Mouse (Mus musculus) heart, adult 2 months (tissue): ENCODE results near the gene Olfr1258. TPM values are rescaled to one million over a fixed set of nuclear protein-coding genes. Genes with fewer than 3 reads are reported as not detected.
"Not testable (repeated sequence)": the region's sequence is repeated elsewhere in the genome, so short reads cannot be mapped to it uniquely, and the experiment has no call there.

Experiments used
- DNase-seq, 2 experiments: peaks; one replicate each; pipeline ENCODE4 v3.0.0; 2021
- H3K27ac ChIP-seq: fragments of 200-600 bp; 2 replicates; pipeline ENCODE4 v1.8.1; 2022
- H3K27me3 ChIP-seq: fragments of 200-500 bp; 2 replicates; pipeline ENCODE4 v1.6.1; 2012; ENCODE audit warnings: mild to moderate bottlenecking, low read length, inconsistent platforms, mixed read lengths; ENCODE audit not compliant: control insufficient read depth, insufficient read depth
- H3K36me3 ChIP-seq: fragments of 200-500 bp; 2 replicates; pipeline ENCODE4 v1.6.1; 2012; ENCODE audit warnings: low read length, inconsistent platforms; ENCODE audit not compliant: control insufficient read depth, insufficient read depth
- H3K4me1 ChIP-seq: fragments of 200-500 bp; 2 replicates; pipeline ENCODE4 v1.6.1; 2011; ENCODE audit warnings: low read length; ENCODE audit not compliant: control insufficient read depth, insufficient read depth
- H3K4me3 ChIP-seq: fragments of 200-600 bp; 2 replicates; pipeline ENCODE4 v1.8.1; 2022
- H3K79me2 ChIP-seq: fragments of 200-500 bp; replicated peaks from 2 replicates; pipeline ENCODE4 v1.6.1; 2012; ENCODE audit warnings: mild to moderate bottlenecking, inconsistent platforms, low read length, moderate library complexity, mixed read lengths; ENCODE audit not compliant: control insufficient read depth, insufficient read depth
- H3K9ac ChIP-seq: fragments of 200-500 bp; 2 replicates; pipeline ENCODE4 v1.6.1; 2012; ENCODE audit warnings: low read depth, mild to moderate bottlenecking, control low read depth, inconsistent platforms, low read length, mixed read lengths
- CTCF ChIP-seq: fragments of 200-600 bp; IDR thresholded peaks from 2 replicates; pipeline ENCODE4 v1.8.1; 2022; ENCODE audit warnings: antibody characterized with exemption, mild to moderate bottlenecking, moderate library complexity
- EP300 ChIP-seq: fragments of 200-500 bp; IDR thresholded peaks from 2 replicates; pipeline ENCODE4 v1.6.1; 2011; ENCODE audit warnings: low read depth, low read length, control low read depth; ENCODE audit not compliant: insufficient read depth
- POLR2A ChIP-seq: fragments of 200-500 bp; IDR thresholded peaks from 2 replicates; pipeline ENCODE4 v1.6.1; 2011; ENCODE audit warnings: mild to moderate bottlenecking, low read depth, low read length, control low read depth; ENCODE audit not compliant: insufficient read depth
- WGBS: fragments of 180-500 bp; shearing (Covaris S2); methylation state at CpG from one replicate; pipeline ENCODE4 v1.1.7; 2018; 5-methylcytosine and 5-hydroxymethylcytosine counted together
- intact Hi-C: fragments of 180-260 bp; cut with DNase I; formaldehyde crosslinking; loops from one replicate; pipeline ENCODE4 v1.15.1; 2025
- long read RNA-seq: library from polyadenylated mRNA; stranded (forward); transcript quantifications from one replicate; pipeline ENCODE4 v2.0.0, GENCODE M21; 2021
- polyA plus RNA-seq: library from polyadenylated mRNA; depleted of rRNA; stranded (reverse); fragments of >200 nt; gene quantifications from 2 replicates; pipeline ENCODE4 v1.2.3, GENCODE M21; 2012; rRNA removed
- total RNA-seq, 2 experiments: library from RNA; stranded (reverse); gene quantifications; 2 replicates each; pipeline ENCODE4 v1.2.3; 2021

The Olfr1258 gene
- total RNA-seq, result not detected
- not detected in 2 replicates for polyA plus RNA-seq
- long read RNA-seq, result 0 reads

GRCm38 (mm10) chr2:89927009-89927408 is at the start of gene Olfr1258:
Olfr1258 (plus strand) TSS chr2:89927309.
- H3K27ac ChIP-seq, result no peak within 1 kb of the TSS
- no peaks in the 10 kb centered on the region for H3K36me3 ChIP-seq
- no peak for DNase-seq
- no peak within 1 kb of the TSS for H3K4me3 ChIP-seq
- no peak within 1 kb of the TSS for H3K9ac ChIP-seq
- H3K79me2 ChIP-seq, result no peaks in the 10 kb centered on the region
- H3K27me3 ChIP-seq, result no peaks in the 10 kb centered on the region
- intact Hi-C loops, result no loop called here
- no peaks in the 10 kb centered on the region for H3K4me1 ChIP-seq
- TF ChIP-seq CTCF (no peak), POLR2A (no peak)

- H3K4me3 ChIP-seq, result no peak within 1 kb of the TSS
- H3K27ac ChIP-seq, result no peak within 1 kb of the TSS
- no peaks in the 10 kb centered on the region for H3K79me2 ChIP-seq
- H3K27me3 ChIP-seq, result no peaks in the 10 kb centered on the region
- no peak for DNase-seq
- H3K36me3 ChIP-seq, result no peaks in the 10 kb centered on the region
- intact Hi-C loops, result no loop called here
- no peaks in the 10 kb centered on the region for H3K4me1 ChIP-seq
- TF ChIP-seq CTCF (no peak), EP300 (no peak), POLR2A (no peak)
- 71% methylated on average over 1 of the region's 1 CpGs for WGBS
- no peak within 1 kb of the TSS for H3K9ac ChIP-seq
Observed at GRCm38 (mm10) chr2:89878137-89878536, 49.0 kb upstream of the Olfr1258 start, which contains the start of gene Olfr1257. Olfr1257 (plus strand) TSS chr2:89878437.

- H3K4me1 ChIP-seq, H3K9ac ChIP-seq, DNase-seq, H3K36me3 ChIP-seq, H3K4me3 ChIP-seq, H3K27ac ChIP-seq, intact Hi-C loops, H3K27me3 ChIP-seq, H3K79me2 ChIP-seq: not testable (repeated sequence)
- WGBS, result 83% methylated on average over 9 of the region's 9 CpGs
Observed at GRCm38 (mm10) chr2:89912616-89913015, 14.5 kb upstream of the Olfr1258 start.

- TF ChIP-seq EP300, result no peak
- no peak for TF ChIP-seq CTCF
- no peak for TF ChIP-seq POLR2A
- Histone ChIP-seq H3K27ac (no peak within 1 kb of the TSS), H3K27me3 (no peaks in the 10 kb centered on the region), H3K79me2 (no peaks in the 10 kb centered on the region), H3K9ac (no peak within 1 kb of the TSS), H3K4me3 (no peak within 1 kb of the TSS), H3K36me3 (no peaks in the 10 kb centered on the region), H3K4me1 (no peaks in the 10 kb centered on the region)
- intact Hi-C loops, result no loop called here
- DNase-seq, result no peak
- WGBS, result 70% methylated on average over 5 of the region's 5 CpGs
Observed at GRCm38 (mm10) chr2:89948564-89948963, 21.5 kb downstream of the Olfr1258 start, which contains the start of gene Olfr1259. Olfr1259 (minus strand) TSS chr2:89948664.

- no peak for TF ChIP-seq POLR2A
- TF ChIP-seq CTCF, result no peak
- intact Hi-C loops, result no loop called here
- Histone ChIP-seq H3K36me3 (no peaks in the 10 kb centered on the region), H3K4me3 (no peak within 1 kb of the TSS), H3K79me2 (no peaks in the 10 kb centered on the region), H3K27me3 (no peaks in the 10 kb centered on the region), H3K27ac (no peak within 1 kb of the TSS), H3K9ac (no peak within 1 kb of the TSS), H3K4me1 (no peaks in the 10 kb centered on the region)
- no peak for DNase-seq
- WGBS, result 50% methylated on average over 2 of the region's 2 CpGs
Observed at GRCm38 (mm10) chr2:89974184-89974583, 47.1 kb downstream of the Olfr1258 start, which contains the start of gene Olfr1260. Olfr1260 (plus strand) TSS chr2:89974340.

GRCm38 (mm10) chr2:89977709-89978108 is 50.6 kb downstream of the Olfr1258 start:
- intact Hi-C loops, result no loop called here
- Histone ChIP-seq H3K27ac (no peak overlapping the region), H3K4me3 (no peak overlapping the region), H3K4me1 (no peaks in the 10 kb centered on the region), H3K79me2 (no peaks in the 10 kb centered on the region), H3K36me3 (no peaks in the 10 kb centered on the region), H3K9ac (no peak overlapping the region), H3K27me3 (no peaks in the 10 kb centered on the region)
- TF ChIP-seq EP300 (no peak), CTCF (no peak), POLR2A (no peak)
- WGBS, result 70% methylated on average over 2 of the region's 2 CpGs
- DNase-seq, result no peak

Other genes starting within 250 kb of the Olfr1258 start
- gene Olfr1252, start 202.3 kb upstream of the Olfr1258 start, total RNA-seq, result not detected
- gene Olfr1252, start 202.3 kb upstream of the Olfr1258 start, polyA plus RNA-seq, result not detected in 2 replicates
- not detected for gene Olfr1253, start 170.2 kb upstream of the Olfr1258 start, total RNA-seq
- not detected in 2 replicates for gene Olfr1253, start 170.2 kb upstream of the Olfr1258 start, polyA plus RNA-seq
- not detected for gene Olfr1254, start 133.7 kb upstream of the Olfr1258 start, total RNA-seq
- gene Olfr1254, start 133.7 kb upstream of the Olfr1258 start, polyA plus RNA-seq, result not detected in 2 replicates
- gene Olfr1255, start 115.3 kb upstream of the Olfr1258 start, total RNA-seq, result not detected
- not detected in 2 replicates for gene Olfr1255, start 115.3 kb upstream of the Olfr1258 start, polyA plus RNA-seq
- gene Olfr1256, start 85.8 kb upstream of the Olfr1258 start, total RNA-seq, result not detected
- not detected in 2 replicates for gene Olfr1256, start 85.8 kb upstream of the Olfr1258 start, polyA plus RNA-seq
- gene Olfr48, start 79.1 kb upstream of the Olfr1258 start, total RNA-seq, result not detected
- gene Olfr48, start 79.1 kb upstream of the Olfr1258 start, polyA plus RNA-seq, result not detected in 2 replicates
- gene Olfr1257, start 48.9 kb upstream of the Olfr1258 start, total RNA-seq, result not detected
- not detected in 2 replicates for gene Olfr1257, start 48.9 kb upstream of the Olfr1258 start, polyA plus RNA-seq
- gene Olfr1259, start 21.4 kb downstream of the Olfr1258 start, total RNA-seq, result not detected
- gene Olfr1259, start 21.4 kb downstream of the Olfr1258 start, polyA plus RNA-seq, result not detected in 2 replicates
- not detected for gene Olfr1260, start 47.0 kb downstream of the Olfr1258 start, total RNA-seq
- not detected in 2 replicates for gene Olfr1260, start 47.0 kb downstream of the Olfr1258 start, polyA plus RNA-seq
- gene Olfr1261, start 63.9 kb downstream of the Olfr1258 start, total RNA-seq, result not detected
- not detected in 2 replicates for gene Olfr1261, start 63.9 kb downstream of the Olfr1258 start, polyA plus RNA-seq
- gene Olfr1262, start 72.8 kb downstream of the Olfr1258 start, total RNA-seq, result not detected
- not detected in 2 replicates for gene Olfr1262, start 72.8 kb downstream of the Olfr1258 start, polyA plus RNA-seq
- gene Olfr1263, start 84.8 kb downstream of the Olfr1258 start, total RNA-seq, result not detected
- gene Olfr1263, start 84.8 kb downstream of the Olfr1258 start, polyA plus RNA-seq, result not detected in 2 replicates
- not detected for gene Olfr1264, start 98.3 kb downstream of the Olfr1258 start, total RNA-seq
- not detected in 2 replicates for gene Olfr1264, start 98.3 kb downstream of the Olfr1258 start, polyA plus RNA-seq
- gene Olfr1265, start 108.0 kb downstream of the Olfr1258 start, total RNA-seq, result not detected
- gene Olfr1265, start 108.0 kb downstream of the Olfr1258 start, polyA plus RNA-seq, result not detected in 2 replicates
- gene Olfr140, start 136.3 kb downstream of the Olfr1258 start, total RNA-seq, result not detected
- gene Olfr140, start 136.3 kb downstream of the Olfr1258 start, polyA plus RNA-seq, result not detected in 2 replicates
- not detected for gene Olfr1269, start 194.1 kb downstream of the Olfr1258 start, total RNA-seq
- not detected in 2 replicates for gene Olfr1269, start 194.1 kb downstream of the Olfr1258 start, polyA plus RNA-seq
- not detected for gene Olfr32, start 215.0 kb downstream of the Olfr1258 start, total RNA-seq
- not detected in 2 replicates for gene Olfr32, start 215.0 kb downstream of the Olfr1258 start, polyA plus RNA-seq
- gene Olfr1270, start 225.8 kb downstream of the Olfr1258 start, total RNA-seq, result not detected
- not detected in 2 replicates for gene Olfr1270, start 225.8 kb downstream of the Olfr1258 start, polyA plus RNA-seq